Mouse (Mus musculus): ENCODE measurements around the gene Zc3h18.

DNA sequence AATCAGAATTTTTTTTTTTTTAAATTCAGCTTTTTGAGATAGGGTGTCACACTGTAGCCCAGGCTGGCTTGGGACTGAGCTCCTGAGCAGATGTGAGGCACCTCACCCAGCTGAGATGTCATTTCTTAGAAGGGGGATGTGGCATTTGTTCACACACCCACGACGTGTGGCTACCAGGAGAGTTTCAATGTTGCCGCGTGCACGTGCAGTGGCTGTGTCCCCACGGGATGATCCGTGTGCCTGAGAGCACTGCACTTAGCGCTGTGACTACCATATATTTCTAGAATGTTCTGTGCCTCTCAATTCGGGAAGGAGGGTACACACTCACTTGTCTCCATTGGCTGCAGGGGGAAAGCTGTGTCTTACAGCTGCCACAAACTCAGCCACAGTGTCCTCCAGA lies 59.7 kb downstream of the Zc3h18 start:
- TF ChIP-seq CTCF (IDR thresholded peaks at IDR 0.05; ENCODE audit: low read depth, low read length) (no peak), POLR2A (IDR thresholded peaks at IDR 0.05; ENCODE audit: borderline replicate concordance, low read depth, low read length) (no peak)
